Mouse (Mus musculus): Measurements from ENCODE around the gene Inava. TPM values are rescaled to one million over a fixed set of nuclear protein-coding genes. Genes with fewer than 3 reads are reported as not detected.

Inava gene
- polyA plus RNA-seq, 1 experiment from 2014 or later = 8.3 TPM

DNA sequence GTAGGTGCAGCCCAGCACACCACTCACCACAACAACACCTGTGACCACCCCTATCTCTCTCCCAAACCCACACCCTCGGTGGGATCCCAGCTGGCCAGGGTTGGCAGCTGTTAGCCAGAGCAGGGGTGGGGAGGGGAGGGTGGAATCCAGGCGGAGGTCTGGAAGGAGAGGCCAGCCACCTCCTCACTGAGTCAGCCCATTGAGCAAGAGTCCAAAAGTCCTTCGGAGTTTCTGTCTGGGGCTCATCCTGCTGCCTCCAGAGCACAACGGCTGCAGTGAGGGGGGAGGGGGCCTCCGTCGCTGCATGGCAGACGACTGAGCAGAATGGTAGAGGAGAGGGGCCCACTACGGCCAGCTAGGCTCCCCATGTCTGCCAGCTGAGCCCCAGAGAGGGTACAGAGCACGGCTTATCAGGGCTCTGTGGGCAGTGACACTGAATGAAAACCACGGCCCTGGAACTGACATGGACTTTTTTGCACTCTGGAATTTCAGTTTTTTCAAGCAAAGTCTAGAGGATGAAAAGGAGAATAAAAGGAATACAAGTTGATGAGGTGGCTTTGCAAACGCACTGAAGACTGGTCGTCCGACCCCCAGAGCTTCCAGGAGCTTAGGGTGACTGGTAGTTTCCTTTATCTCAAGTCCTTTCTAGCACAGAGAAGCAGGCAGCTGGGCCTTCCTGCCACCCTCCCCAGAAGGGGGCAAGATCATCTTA, 5.6 kb downstream of the Inava start:
- peaks cover 40% of the 10 kb centered on the region for H3K36me3 ChIP-seq (ENCODE audit: poor library complexity, severe bottlenecking)
- 10% methylated on average over 13 of the region's 13 CpGs for whole genome bisulfite sequencing
- ATAC-seq = no peak
- no peaks in the 10 kb centered on the region for H3K9me3 ChIP-seq (replicated peaks)
- no peak overlapping the region for H3K27ac ChIP-seq
- peak overlapping the region; percentile 74; the same call in 1 of the 2 replicates for H3K4me2 ChIP-seq
- H3K4me3 ChIP-seq = no peak overlapping the region
- H3K9ac ChIP-seq = peak overlapping the region; percentile 28; the same call in 1 of the 2 replicates
- peaks cover 61% of the 10 kb centered on the region for H3K4me1 ChIP-seq
- H3K27me3 ChIP-seq = no peaks in the 10 kb centered on the region

DNA sequence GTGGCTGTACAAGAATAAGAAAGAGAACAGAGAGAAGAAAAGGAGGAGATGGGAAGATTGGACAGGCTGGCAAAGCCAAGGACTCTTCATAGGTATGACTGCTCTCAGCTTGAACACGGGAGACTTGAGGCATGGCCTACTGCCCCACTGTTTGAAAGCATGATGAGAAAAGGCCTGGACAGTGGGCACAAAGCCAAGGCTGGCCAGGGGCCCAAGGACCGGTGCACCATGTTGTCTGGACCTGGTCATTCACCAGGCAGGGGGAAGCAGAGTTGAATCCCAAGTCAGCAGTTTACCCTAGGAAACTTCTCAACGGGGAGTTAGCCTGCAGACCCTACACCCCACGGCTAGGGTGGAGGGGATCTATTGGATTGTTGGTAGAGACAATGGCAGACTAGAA, 6.2 kb downstream of the Inava start:
- no peak overlapping the region for H3K9ac ChIP-seq
- no peaks in the 10 kb centered on the region for H3K9me3 ChIP-seq (replicated peaks)
- H3K27me3 ChIP-seq = no peaks in the 10 kb centered on the region
- no peak overlapping the region for H3K4me3 ChIP-seq
- no peak overlapping the region; the same call in 1 of the 2 replicates for H3K4me2 ChIP-seq
- no peak for ATAC-seq
- no peak overlapping the region for H3K27ac ChIP-seq
- 66% methylated on average over 4 of the region's 4 CpGs for WGBS
- peaks cover 44% of the 10 kb centered on the region for H3K36me3 ChIP-seq (ENCODE audit: poor library complexity, severe bottlenecking)
- peaks cover 55% of the 10 kb centered on the region for H3K4me1 ChIP-seq

DNA sequence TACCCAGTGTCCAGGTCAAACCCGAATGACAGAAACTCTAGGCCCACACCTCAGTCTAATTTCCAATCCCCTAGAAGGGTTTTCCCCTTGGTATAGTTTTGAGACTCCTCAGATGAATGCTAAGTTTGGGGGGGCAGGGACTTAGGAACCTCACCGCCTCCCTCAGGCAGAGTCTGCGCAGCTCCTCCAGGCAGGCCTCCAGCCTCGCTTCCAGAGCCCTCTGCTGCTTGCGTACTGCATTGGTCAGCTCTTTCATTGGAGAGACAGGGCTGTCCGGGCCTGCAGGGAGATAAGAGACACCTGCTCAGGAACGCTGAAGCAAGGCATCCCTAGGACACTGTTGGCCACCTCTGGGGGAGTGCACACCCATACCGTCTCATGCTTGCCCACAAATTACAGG, 7.4 kb downstream of the Inava start:
- Histone ChIP-seq H3K4me2 (no peak overlapping the region), H3K27me3 (no peaks in the 10 kb centered on the region), H3K27ac (no peak overlapping the region), H3K9me3 (replicated peaks) (no peaks in the 10 kb centered on the region), H3K4me1 (peaks cover 42% of the 10 kb centered on the region), H3K9ac (no peak overlapping the region), H3K36me3 (ENCODE audit: poor library complexity, severe bottlenecking) (peaks cover 54% of the 10 kb centered on the region), H3K4me3 (no peak overlapping the region)
- no peak for ATAC-seq
- WGBS = 94% methylated on average over 8 of the region's 8 CpGs

DNA sequence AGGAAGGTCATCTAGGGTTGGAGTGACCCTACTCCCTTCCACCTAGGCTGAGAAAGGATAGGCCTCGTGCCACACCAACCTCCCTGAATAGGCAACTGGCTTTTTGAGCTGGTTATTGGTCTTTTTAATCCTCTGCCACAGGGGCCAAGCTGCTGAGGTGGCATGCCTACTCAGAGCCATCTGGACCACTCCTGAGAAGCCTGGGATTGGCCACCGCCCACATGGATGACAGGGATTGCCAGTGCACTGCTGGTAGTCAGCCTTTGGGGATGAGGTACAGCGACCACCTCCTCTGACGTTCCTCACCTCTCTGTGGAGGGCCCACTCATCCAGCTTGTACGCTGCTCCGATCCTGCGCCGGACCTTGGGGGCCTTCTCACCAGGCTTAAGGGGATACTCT, 8.2 kb downstream of the Inava start:
- H3K36me3 ChIP-seq (ENCODE audit: poor library complexity, severe bottlenecking) = peaks cover 56% of the 10 kb centered on the region
- ATAC-seq = no peak
- no peak overlapping the region for H3K27ac ChIP-seq
- H3K4me1 ChIP-seq = peaks cover 35% of the 10 kb centered on the region
- WGBS = 91% methylated on average over 8 of the region's 8 CpGs
- H3K4me3 ChIP-seq = no peak overlapping the region
- no peaks in the 10 kb centered on the region for H3K27me3 ChIP-seq
- H3K9ac ChIP-seq = no peak overlapping the region
- H3K4me2 ChIP-seq = no peak overlapping the region
- H3K9me3 ChIP-seq (replicated peaks) = no peaks in the 10 kb centered on the region

DNA sequence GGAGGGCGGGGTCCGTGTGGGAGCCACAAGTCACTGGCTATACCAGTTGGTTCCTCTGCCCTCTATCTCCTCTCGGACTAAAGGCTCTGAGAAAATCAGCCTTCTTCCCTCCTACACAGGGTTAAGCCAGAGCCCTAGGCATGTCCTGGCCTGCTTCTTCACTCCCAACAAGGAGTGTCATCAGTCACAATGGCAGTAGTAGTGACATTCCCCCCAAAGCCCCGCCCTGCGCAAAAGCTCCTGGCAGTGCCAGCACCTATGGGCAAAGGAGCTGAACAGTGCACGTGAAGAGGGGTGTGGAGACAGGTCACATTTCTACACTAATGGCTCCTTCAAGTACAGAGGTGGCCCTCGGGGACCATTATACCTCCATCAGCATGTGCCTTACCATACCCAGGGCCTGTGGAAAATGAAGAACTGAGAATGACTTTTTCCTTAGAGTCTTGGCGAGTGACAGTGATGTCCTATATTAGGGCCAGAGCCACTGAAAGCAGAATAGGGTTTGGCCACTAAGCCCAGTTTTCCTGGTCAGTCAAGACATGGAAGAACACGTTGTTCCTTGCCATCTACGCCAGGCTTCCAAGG, 10.2 kb downstream of the Inava start:
- 94% methylated on average over 10 of the region's 10 CpGs for WGBS
- no peak overlapping the region for H3K27ac ChIP-seq
- peaks cover 76% of the 10 kb centered on the region for H3K36me3 ChIP-seq (ENCODE audit: poor library complexity, severe bottlenecking)
- ATAC-seq = no peak
- no peak overlapping the region for H3K9ac ChIP-seq
- peaks cover 15% of the 10 kb centered on the region for H3K4me1 ChIP-seq
- no peak overlapping the region for H3K4me3 ChIP-seq
- no peak overlapping the region for H3K4me2 ChIP-seq
- H3K9me3 ChIP-seq (replicated peaks) = no peaks in the 10 kb centered on the region
- H3K27me3 ChIP-seq = no peaks in the 10 kb centered on the region

DNA sequence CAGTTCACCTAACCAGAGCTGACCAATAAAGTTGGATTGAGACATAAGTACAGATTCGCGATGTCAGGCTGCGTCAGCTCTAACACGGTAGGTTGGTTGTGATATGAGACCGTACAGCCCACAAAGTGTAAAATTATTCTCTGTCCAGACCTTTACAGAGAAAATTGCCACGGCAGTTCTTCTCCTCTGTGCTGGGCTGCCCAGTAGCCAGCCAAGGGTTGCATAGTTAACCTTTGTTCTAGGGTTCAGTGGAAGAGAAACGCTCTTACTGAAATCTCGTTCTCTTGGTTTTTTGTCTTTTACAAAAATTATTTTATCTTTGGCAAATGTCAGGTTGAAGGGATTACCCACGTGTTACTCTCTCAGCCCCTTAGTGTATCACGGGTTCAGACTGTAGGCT, 11.7 kb downstream of the Inava start:
- Histone ChIP-seq H3K27ac (no peak overlapping the region), H3K9me3 (replicated peaks) (no peaks in the 10 kb centered on the region), H3K27me3 (no peaks in the 10 kb centered on the region), H3K9ac (no peak overlapping the region), H3K4me2 (no peak overlapping the region), H3K36me3 (ENCODE audit: poor library complexity, severe bottlenecking) (peaks cover 89% of the 10 kb centered on the region), H3K4me3 (no peak overlapping the region), H3K4me1 (no peaks in the 10 kb centered on the region)
- no peak for ATAC-seq
- WGBS = 92% methylated on average over 10 of the region's 10 CpGs

DNA sequence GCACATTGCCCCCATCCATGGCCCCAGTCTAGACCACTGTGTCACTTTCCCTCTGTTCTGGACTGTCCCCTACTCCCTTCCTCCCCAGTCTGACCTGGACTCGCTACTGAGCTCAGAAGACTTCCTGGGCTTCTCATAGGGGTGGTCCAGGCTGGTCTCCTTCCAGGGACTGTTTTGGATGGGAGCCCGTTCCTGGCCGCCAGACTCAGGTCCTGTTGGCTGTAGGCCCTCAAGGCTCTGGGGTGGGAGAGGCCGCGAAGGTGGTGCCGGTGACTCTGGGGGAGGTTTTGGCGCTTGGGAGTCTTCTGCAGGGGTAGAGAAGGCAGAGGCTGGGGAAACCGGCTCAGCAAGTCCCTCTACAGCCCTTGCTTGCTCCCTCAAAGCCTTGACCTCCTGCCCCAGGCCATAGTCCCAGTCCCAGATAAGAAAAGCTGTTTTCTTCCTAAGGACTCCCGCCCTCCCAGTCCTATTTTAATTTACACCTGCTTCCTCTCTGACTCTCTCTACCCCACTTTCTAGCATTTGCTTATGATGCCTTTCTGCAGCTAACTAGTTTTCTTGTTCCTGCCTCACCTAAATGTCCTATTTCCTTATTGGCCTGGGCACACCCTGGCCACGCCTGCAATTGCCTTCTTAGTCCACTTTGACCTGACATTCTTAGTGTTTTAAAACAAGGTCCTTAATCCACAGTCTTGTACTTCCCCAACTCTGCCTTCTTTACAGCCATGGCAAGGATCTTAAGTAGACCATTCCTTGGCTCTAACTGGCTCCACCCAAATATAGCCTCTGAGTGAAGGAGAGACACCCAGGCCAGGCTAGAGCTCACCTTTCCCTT, 13.8 kb downstream of the Inava start:
- Histone ChIP-seq H3K36me3 (ENCODE audit: poor library complexity, severe bottlenecking) (peaks cover 89% of the 10 kb centered on the region), H3K27me3 (no peaks in the 10 kb centered on the region), H3K9ac (no peak overlapping the region), H3K4me1 (no peaks in the 10 kb centered on the region), H3K4me3 (no peak overlapping the region), H3K9me3 (replicated peaks) (no peaks in the 10 kb centered on the region), H3K27ac (no peak overlapping the region), H3K4me2 (no peak overlapping the region)
- 85% methylated on average over 10 of the region's 10 CpGs for WGBS
- no peak for ATAC-seq

DNA sequence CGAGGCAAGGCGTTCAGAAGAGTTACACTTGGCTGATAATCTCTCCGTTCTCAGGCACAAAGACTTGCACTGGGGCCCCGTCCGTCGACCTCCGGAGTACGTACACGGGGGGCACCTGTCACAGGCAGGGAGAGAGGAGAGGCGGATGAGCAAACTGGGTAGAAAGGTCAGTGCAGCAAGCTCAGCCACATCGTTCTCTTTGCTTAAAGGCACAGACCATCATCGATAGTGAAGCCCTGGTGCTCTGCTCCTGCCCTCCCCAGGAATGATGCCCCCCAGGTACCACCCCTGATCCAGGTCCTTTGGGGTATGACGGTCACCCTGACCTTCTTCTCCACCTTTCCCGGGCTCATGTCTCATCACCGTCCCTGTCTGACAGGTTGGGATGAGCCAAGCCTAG, 19.8 kb downstream of the Inava start:
- no peak for ATAC-seq
- Histone ChIP-seq H3K36me3 (ENCODE audit: poor library complexity, severe bottlenecking) (peaks cover 61% of the 10 kb centered on the region), H3K4me1 (no peaks in the 10 kb centered on the region), H3K4me2 (no peak overlapping the region), H3K27ac (no peak overlapping the region), H3K27me3 (no peaks in the 10 kb centered on the region), H3K4me3 (no peak overlapping the region), H3K9ac (no peak overlapping the region), H3K9me3 (replicated peaks) (no peaks in the 10 kb centered on the region)
- 78% methylated on average over 15 of the region's 15 CpGs for WGBS

DNA sequence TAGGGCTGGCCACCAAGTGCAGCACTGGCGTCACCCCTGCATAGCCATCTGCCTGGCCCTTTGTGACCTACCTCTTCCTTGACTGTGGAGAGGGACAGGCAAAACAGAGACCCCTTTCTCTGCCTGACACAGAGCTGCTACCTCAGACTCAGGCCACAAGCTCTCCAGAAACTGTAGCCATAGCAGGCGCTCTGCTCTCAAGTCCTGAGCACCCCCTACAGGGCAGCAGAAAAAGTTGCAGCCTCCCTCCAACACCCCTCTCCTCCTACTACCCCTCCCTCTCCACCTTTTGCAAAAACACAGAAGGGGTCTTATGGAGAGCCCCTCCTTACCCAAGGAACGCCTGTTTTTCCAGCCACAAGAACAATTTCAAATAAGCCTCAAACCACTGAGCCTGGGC, 21.3 kb downstream of the Inava start, which contains the start of gene Mroh3:
Gene Mroh3 (minus strand): TSS at position 26 of the 400 bp plus-strand sequence.
- Histone ChIP-seq H3K9me3 (replicated peaks) (no peaks in the 10 kb centered on the region), H3K27me3 (no peaks in the 10 kb centered on the region), H3K36me3 (ENCODE audit: poor library complexity, severe bottlenecking) (peaks cover 46% of the 10 kb centered on the region), H3K4me3 (no peak within 1 kb of the TSS), H3K4me2 (no peak within 1 kb of the TSS), H3K9ac (no peak within 1 kb of the TSS), H3K27ac (no peak within 1 kb of the TSS), H3K4me1 (no peaks in the 10 kb centered on the region)
- ATAC-seq = peak; percentile 76
- WGBS = 43% methylated on average over 3 of the region's 3 CpGs

DNA sequence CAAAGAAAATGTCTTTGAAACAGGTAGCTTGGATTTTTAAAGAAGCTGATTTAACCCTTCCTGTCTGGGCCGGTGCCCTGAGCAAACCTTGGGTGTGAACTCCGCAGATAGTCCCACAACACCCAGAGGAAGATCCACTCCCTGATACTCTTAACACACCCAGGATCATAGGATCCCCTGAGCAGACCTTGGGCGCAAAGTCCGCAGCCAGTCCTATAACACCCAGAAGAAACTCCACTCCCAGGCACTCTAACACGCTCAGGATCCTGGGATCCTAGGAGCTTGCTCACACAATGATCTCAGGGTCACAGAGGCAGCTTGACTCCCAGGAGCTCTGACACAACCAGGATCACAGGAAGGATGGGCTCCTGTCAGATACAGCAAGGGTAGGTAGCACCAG, 44.0 kb downstream of the Inava start:
- no peak for ATAC-seq
- Histone ChIP-seq H3K9ac (no peak overlapping the region), H3K27ac (no peak overlapping the region), H3K4me1 (no peaks in the 10 kb centered on the region), H3K9me3 (replicated peaks) (no peaks in the 10 kb centered on the region), H3K36me3 (ENCODE audit: poor library complexity, severe bottlenecking) (no peaks in the 10 kb centered on the region), H3K4me2 (no peak overlapping the region), H3K4me3 (no peak overlapping the region), H3K27me3 (no peaks in the 10 kb centered on the region)
- 90% methylated on average over 5 of the region's 5 CpGs for WGBS

DNA sequence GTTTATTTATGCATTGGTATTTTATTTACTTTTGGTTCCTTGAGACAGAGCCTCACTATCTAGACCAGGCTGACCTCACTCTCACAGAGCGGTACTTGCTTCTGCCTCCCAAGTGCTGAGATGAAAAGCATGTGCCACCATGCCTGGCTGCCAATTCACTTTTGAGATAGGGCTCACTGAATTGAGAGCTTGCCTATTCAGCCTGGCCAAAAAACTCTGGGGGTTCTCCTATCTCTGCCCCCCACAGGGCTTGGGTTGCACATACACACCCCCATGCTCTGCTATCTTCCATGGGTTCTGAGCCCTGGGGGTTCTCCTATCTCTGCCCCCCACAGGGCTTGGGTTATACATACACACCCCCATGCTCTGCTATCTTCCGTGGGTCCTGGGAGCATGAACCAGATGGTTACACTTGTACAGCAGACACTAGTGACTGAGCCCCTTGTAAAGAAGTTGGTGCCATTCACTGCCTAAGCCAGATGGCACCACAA, 54.5 kb downstream of the Inava start:
- H3K4me2 ChIP-seq = no peak overlapping the region
- ATAC-seq = peak; percentile 50
- 78% methylated on average over 2 of the region's 2 CpGs for WGBS

DNA sequence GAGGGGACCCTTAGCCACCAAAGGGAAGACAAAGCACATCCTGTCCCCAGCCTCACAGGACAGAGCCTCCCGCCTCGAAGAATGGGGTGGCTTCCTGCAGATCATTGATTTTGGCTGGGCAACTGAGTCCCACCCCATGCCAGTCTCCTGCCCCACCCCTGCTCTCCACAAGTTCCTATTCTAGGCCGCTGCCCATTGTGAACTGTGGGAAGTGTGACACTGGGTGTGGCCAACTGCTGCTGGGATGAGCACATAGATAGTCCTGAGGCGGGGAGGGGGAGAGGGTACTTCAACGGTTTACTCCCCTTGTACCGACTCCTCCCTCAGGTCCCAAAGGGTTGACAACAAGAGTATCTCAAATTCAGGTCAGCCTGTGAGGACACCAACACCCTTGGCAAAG, 55.3 kb downstream of the Inava start:
- Histone ChIP-seq H3K9me3 (replicated peaks) (no peaks in the 10 kb centered on the region), H3K4me2 (no peak overlapping the region), H3K4me1 (peaks cover 15% of the 10 kb centered on the region), H3K4me3 (no peak overlapping the region), H3K27ac (no peak overlapping the region; the same call in 1 of the 2 replicates), H3K27me3 (no peaks in the 10 kb centered on the region), H3K9ac (no peak overlapping the region), H3K36me3 (ENCODE audit: poor library complexity, severe bottlenecking) (peaks cover 45% of the 10 kb centered on the region)
- ATAC-seq = no peak
- WGBS = 70% methylated on average over 6 of the region's 6 CpGs

More for the DNA sequence above, 54.5 kb downstream of the Inava start:
- Histone ChIP-seq H3K4me3 (no peak overlapping the region), H3K36me3 (ENCODE audit: poor library complexity, severe bottlenecking) (peaks cover 37% of the 10 kb centered on the region), H3K27ac (peak overlapping the region; percentile 48), H3K9me3 (replicated peaks) (no peaks in the 10 kb centered on the region), H3K27me3 (no peaks in the 10 kb centered on the region), H3K4me1 (peaks cover 7% of the 10 kb centered on the region; the same call in 1 of the 2 replicates), H3K9ac (no peak overlapping the region)
